Mouse (Mus musculus): ENCODE results near the gene Peli2.

- TF ChIP-seq CTCF (IDR thresholded peaks at IDR 0.05; ENCODE audit: insufficient read depth, low read depth, low read length) (no peak), POLR2A (IDR thresholded peaks at IDR 0.05; ENCODE audit: insufficient read depth, low read depth, low read length) (no peak)
Observed at GRCm38 (mm10) chr14:48186302-48186701, 65.7 kb downstream of the Peli2 start.

Data from olfactory bulb, adult 2 months (tissue).